Mouse (Mus musculus) forebrain, embryonic 11.5 days (tissue): Measurements from ENCODE around the gene Asic2. TPM values are rescaled to one million over a fixed set of nuclear protein-coding genes. Genes with fewer than 3 reads are reported as not detected.
A peak's percentile ranks its signal among the peaks of the same experiment; 100 is the strongest.

ENCODE experiments used
- ATAC-seq: fragments of 200-750 bp; cut with Nextera tagmentation; replicated peaks from 2 replicates; pipeline ENCODE4 v1.8.0; 2017; ENCODE audit warnings: moderate TSS enrichment; ENCODE audit not compliant: low FRiP score
- DNase-seq: peaks from one replicate; pipeline ENCODE4 v3.0.0-alpha.2; 2017; ENCODE audit warnings: low spot score
- H3K27ac ChIP-seq: fragments of 300-500 bp; sonication (generic); 2 replicates; pipeline ENCODE4 v1.5.1; 2014; ENCODE audit warnings: low read depth, low read length
- H3K27me3 ChIP-seq: fragments of 300-500 bp; sonication (generic); 2 replicates; pipeline ENCODE4 v1.6.1; 2014; ENCODE audit warnings: mild to moderate bottlenecking, low read length, mixed read lengths; ENCODE audit not compliant: control insufficient read depth, insufficient read depth
- H3K36me3 ChIP-seq: fragments of 300-500 bp; sonication (generic); 2 replicates; pipeline ENCODE4 v1.6.1; 2014; ENCODE audit warnings: mild to moderate bottlenecking, low read length, moderate library complexity, mixed read lengths; ENCODE audit not compliant: control insufficient read depth, insufficient read depth
- H3K4me1 ChIP-seq: fragments of 300-500 bp; sonication (generic); replicated peaks from 2 replicates; pipeline ENCODE4 v1.6.1; 2014; ENCODE audit warnings: low read length, mixed read lengths; ENCODE audit not compliant: control insufficient read depth, insufficient read depth
- H3K4me2 ChIP-seq: fragments of 300-500 bp; sonication (generic); 2 replicates; pipeline ENCODE4 v1.6.1; 2014; ENCODE audit warnings: low read depth, mild to moderate bottlenecking, low read length, moderate library complexity, mixed read lengths; ENCODE audit not compliant: severe bottlenecking
- H3K4me3 ChIP-seq: fragments of 300-500 bp; sonication (generic); 2 replicates; pipeline ENCODE4 v1.5.1; 2014; ENCODE audit warnings: low read depth, low read length
- H3K9ac ChIP-seq: fragments of 300-500 bp; sonication (generic); 2 replicates; pipeline ENCODE4 v1.6.1; 2014; ENCODE audit warnings: low read length
- H3K9me3 ChIP-seq: fragments of 300-500 bp; sonication (generic); 2 replicates; pipeline ENCODE4 v1.6.1; 2016; ENCODE audit warnings: low read length, mixed read lengths; ENCODE audit not compliant: control insufficient read depth
- WGBS: fragments of 180-500 bp; shearing (Covaris S2); extraction: QIAGEN DNeasy Blood & Tissue Kit; methylation state at CpG from one replicate; pipeline ENCODE4 v1.1.7; 2014; 5-methylcytosine and 5-hydroxymethylcytosine counted together
- polyA plus RNA-seq: library from polyadenylated mRNA; unstranded; fragments of >200 nt; fragmentation: Nextera tagmentation; extraction: Ambion mirVana; gene quantifications from 2 replicates; pipeline ENCODE4 v1.2.1, GENCODE M21; 2014

Gene Asic2
- polyA plus RNA-seq, 1 experiment from 2014 or later, result 0.94 TPM

- WGBS, result 3% methylated on average over 8 of the region's 8 CpGs
- no peak overlapping the region for H3K4me2 ChIP-seq
Measured at GRCm38 (mm10) chr11:81897547-81898354, 70.5 kb downstream of the Asic2 start.

GRCm38 (mm10) chr11:81896511-81896910, 71.7 kb downstream of the Asic2 start:
- Histone ChIP-seq H3K4me3 (no peak overlapping the region), H3K9ac (no peak overlapping the region), H3K27me3 (no peaks in the 10 kb centered on the region), H3K36me3 (no peaks in the 10 kb centered on the region), H3K4me2 (no peak overlapping the region), H3K9me3 (no peaks in the 10 kb centered on the region), H3K27ac (no peak overlapping the region), H3K4me1 (peaks cover 5% of the 10 kb centered on the region; the same call in 1 of the 2 replicates)
- no peak for DNase-seq
- WGBS, result 88% methylated on average over 6 of the region's 6 CpGs
- ATAC-seq, result no peak

More at GRCm38 (mm10) chr11:81897547-81898354, 70.5 kb downstream of the Asic2 start:
- peaks cover 5% of the 10 kb centered on the region; the same call in 1 of the 2 replicates for H3K4me1 ChIP-seq
- no peak overlapping the region for H3K4me3 ChIP-seq
- no peaks in the 10 kb centered on the region for H3K36me3 ChIP-seq
- peak overlapping the region; percentile 23; the same call in 1 of the 2 replicates for H3K9ac ChIP-seq
- ATAC-seq (no peak), DNase-seq (no peak)
- no peaks in the 10 kb centered on the region for H3K9me3 ChIP-seq
- no peak overlapping the region for H3K27ac ChIP-seq
- no peaks in the 10 kb centered on the region for H3K27me3 ChIP-seq

GRCm38 (mm10) chr11:81871506-81872213, 96.6 kb downstream of the Asic2 start:
- H3K9me3 ChIP-seq, result no peaks in the 10 kb centered on the region
- H3K36me3 ChIP-seq, result no peaks in the 10 kb centered on the region
- no peak for ATAC-seq
- no peak overlapping the region for H3K4me2 ChIP-seq
- no peak overlapping the region for H3K27ac ChIP-seq
- H3K27me3 ChIP-seq, result no peaks in the 10 kb centered on the region
- no peaks in the 10 kb centered on the region for H3K4me1 ChIP-seq
- H3K4me3 ChIP-seq, result no peak overlapping the region
- H3K9ac ChIP-seq, result no peak overlapping the region
- 68% methylated on average over 9 of the region's 9 CpGs for WGBS
- no peak for DNase-seq

GRCm38 (mm10) chr11:81865661-81866382, 102.4 kb downstream of the Asic2 start:
- ATAC-seq (no peak), DNase-seq (no peak)
- Histone ChIP-seq H3K4me2 (no peak overlapping the region), H3K4me1 (peaks cover 5% of the 10 kb centered on the region; the same call in 1 of the 2 replicates), H3K27ac (no peak overlapping the region), H3K36me3 (no peaks in the 10 kb centered on the region), H3K27me3 (no peaks in the 10 kb centered on the region), H3K4me3 (no peak overlapping the region), H3K9ac (no peak overlapping the region), H3K9me3 (no peaks in the 10 kb centered on the region)
- 65% methylated on average over 10 of the region's 10 CpGs for WGBS

GRCm38 (mm10) chr11:81860250-81860972, 107.8 kb downstream of the Asic2 start, which contains the start of gene 5530401A14Rik:
Gene 5530401A14Rik, plus strand, starts transcription at chr11:81860673.
- H3K27ac ChIP-seq, result peak within 1 kb of the TSS; percentile 37; the same call in 1 of the 2 replicates
- H3K27me3 ChIP-seq, result no peaks in the 10 kb centered on the region
- ATAC-seq (peak; percentile 67), DNase-seq (peak; percentile 64)
- WGBS, result 24% methylated on average over 4 of the region's 4 CpGs
- peaks cover 10% of the 10 kb centered on the region; the same call in 1 of the 2 replicates for H3K4me1 ChIP-seq
- H3K9me3 ChIP-seq, result no peaks in the 10 kb centered on the region
- no peak within 1 kb of the TSS for H3K4me3 ChIP-seq
- no peaks in the 10 kb centered on the region; the same call in 1 of the 2 replicates for H3K36me3 ChIP-seq
- no peak within 1 kb of the TSS for H3K4me2 ChIP-seq
- H3K9ac ChIP-seq, result no peak within 1 kb of the TSS

GRCm38 (mm10) chr11:81847773-81848490, 120.3 kb downstream of the Asic2 start:
- H3K4me1 ChIP-seq, result no peaks in the 10 kb centered on the region
- no peak overlapping the region for H3K4me3 ChIP-seq
- H3K9ac ChIP-seq, result no peak overlapping the region
- H3K27ac ChIP-seq, result no peak overlapping the region
- DNase-seq (no peak), ATAC-seq (no peak)
- no peaks in the 10 kb centered on the region for H3K36me3 ChIP-seq
- H3K4me2 ChIP-seq, result no peak overlapping the region
- 80% methylated on average over 1 of the region's 1 CpGs for WGBS
- no peaks in the 10 kb centered on the region for H3K27me3 ChIP-seq
- no peaks in the 10 kb centered on the region for H3K9me3 ChIP-seq

GRCm38 (mm10) chr11:81845686-81846036, 122.6 kb downstream of the Asic2 start:
- WGBS, result 80% methylated on average over 3 of the region's 3 CpGs
- H3K9ac ChIP-seq, result no peak overlapping the region
- H3K27ac ChIP-seq, result no peak overlapping the region
- ATAC-seq (no peak), DNase-seq (no peak)
- no peaks in the 10 kb centered on the region for H3K36me3 ChIP-seq
- H3K27me3 ChIP-seq, result no peaks in the 10 kb centered on the region
- H3K4me1 ChIP-seq, result no peaks in the 10 kb centered on the region
- H3K4me3 ChIP-seq, result no peak overlapping the region
- no peaks in the 10 kb centered on the region for H3K9me3 ChIP-seq
- H3K4me2 ChIP-seq, result no peak overlapping the region
